Mouse (Mus musculus) liver, postnatal 0 days (tissue): ENCODE data around the gene Gm5795.
"Not testable (repeated sequence)": the region's sequence is repeated elsewhere in the genome, so short reads cannot be mapped to it uniquely, and the experiment has no call there.

Source experiments
- CTCF ChIP-seq: sonication (generic); IDR thresholded peaks from 2 replicates; pipeline ENCODE4 v1.5.1; 2016; ENCODE audit warnings: antibody characterized with exemption, low read depth
- EP300 ChIP-seq: IDR thresholded peaks from 2 replicates; pipeline ENCODE4 v1.6.1; 2016; ENCODE audit warnings: antibody characterized with exemption, low read depth, mild to moderate bottlenecking

DNA sequence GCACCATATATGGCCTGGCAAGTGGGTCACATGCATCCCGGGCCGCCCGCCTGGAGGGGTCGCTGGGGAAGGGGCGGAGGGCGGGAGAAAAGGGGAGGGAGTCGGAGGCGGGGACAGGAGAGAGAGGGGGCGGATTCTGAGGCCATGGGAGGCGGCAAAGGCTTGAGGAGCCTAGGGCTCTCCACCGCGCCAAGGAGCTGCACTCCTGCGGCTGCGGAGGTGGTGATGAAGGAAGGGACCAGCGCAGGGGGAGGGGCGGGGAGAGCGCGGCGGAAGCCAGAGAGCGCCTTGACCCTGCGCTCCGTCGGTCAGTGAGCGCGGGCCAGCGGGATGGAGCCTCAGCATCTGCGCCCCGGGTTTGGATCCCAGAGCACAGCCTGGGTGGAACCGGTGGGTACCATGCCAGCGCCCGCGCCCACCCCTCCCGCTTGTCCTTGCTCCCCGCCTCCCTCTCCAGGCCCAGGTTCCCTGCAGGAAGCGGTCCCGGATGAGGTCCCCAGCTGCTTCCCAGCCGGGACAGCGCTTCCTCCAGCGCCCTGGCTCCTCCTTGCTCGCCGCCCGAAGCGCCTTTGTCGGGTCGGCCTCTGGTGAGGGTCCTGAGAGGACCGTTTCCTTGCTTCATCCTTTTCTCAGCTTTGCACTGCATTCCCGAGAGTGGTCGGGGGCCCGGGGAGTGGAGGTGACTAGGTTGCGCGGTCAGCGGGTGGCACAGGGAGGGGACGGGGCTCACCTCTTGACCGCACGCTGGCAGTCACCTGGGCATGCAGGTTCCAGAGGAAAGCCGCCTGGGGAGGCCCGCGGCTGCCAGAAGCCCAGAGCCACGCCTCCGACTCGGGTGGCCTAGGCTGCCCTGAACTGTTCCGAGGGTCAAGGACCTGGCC is 20.5 kb downstream of the Gm5795 start, which contains the start of gene D830030K20Rik:
- not testable (repeated sequence) for TF ChIP-seq CTCF, EP300
